Mouse (Mus musculus) adrenal gland, adult 10 weeks (tissue): Measurements from ENCODE around the gene Lztfl1. TPM values are rescaled to one million over a fixed set of nuclear protein-coding genes. Genes with fewer than 3 reads are reported as not detected.

ENCODE experiments used
- polyA plus RNA-seq: library from polyadenylated mRNA; stranded (reverse); fragments of 350-450 nt; fragmentation: Illumina TruSeq; extraction: RNeasy Lipid Tissue Mini Kit (QIAGEN cat#74804); gene quantifications from one replicate; pipeline ENCODE4 v1.2.3, GENCODE M21; 2014; ENCODE audit warnings: low read depth, low replicate concordance

The Lztfl1 gene
- polyA plus RNA-seq = 146 TPM

DNA sequence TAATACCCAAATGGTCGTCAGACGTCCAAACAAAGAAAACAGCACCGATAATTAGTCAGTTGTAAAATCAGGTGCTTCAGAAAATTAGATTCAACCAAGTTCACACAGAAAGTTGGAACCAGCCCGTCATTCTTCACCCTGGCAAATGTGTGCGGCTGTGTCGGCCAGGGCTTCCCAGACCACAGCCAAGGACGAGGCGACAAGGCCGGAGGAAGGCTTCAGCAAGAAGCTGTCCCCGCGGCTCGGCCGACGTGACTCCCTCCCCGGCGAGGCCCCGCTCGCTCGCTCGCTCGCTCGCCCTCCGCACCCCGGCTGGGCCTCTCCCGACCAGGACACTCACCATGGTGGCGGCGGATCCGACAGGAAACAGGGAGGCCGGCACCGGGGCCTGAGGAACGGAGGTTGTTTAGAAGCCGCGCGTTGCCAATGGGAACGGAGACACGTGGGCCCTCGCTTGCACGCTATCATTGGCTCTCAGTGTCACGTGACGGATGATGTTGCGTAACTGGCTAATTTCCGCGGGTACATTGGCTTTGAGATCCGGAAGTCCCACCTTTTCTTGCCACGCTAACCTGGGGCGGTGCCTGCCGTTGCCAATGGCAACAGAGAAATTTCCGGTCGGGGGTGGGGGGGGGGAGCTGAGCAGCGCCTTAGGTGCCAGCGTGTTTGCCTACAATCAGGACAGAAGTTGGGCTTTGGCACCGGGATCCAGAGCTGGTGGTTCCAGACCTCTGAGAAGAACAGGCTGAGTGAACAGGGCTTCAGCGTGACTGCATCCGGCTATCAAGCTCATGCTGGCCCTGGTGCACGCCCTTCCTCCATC, at the start of gene Lztfl1:
Gene Lztfl1, minus strand, starts transcription at position 512 of the 823 bp plus-strand sequence.

DNA sequence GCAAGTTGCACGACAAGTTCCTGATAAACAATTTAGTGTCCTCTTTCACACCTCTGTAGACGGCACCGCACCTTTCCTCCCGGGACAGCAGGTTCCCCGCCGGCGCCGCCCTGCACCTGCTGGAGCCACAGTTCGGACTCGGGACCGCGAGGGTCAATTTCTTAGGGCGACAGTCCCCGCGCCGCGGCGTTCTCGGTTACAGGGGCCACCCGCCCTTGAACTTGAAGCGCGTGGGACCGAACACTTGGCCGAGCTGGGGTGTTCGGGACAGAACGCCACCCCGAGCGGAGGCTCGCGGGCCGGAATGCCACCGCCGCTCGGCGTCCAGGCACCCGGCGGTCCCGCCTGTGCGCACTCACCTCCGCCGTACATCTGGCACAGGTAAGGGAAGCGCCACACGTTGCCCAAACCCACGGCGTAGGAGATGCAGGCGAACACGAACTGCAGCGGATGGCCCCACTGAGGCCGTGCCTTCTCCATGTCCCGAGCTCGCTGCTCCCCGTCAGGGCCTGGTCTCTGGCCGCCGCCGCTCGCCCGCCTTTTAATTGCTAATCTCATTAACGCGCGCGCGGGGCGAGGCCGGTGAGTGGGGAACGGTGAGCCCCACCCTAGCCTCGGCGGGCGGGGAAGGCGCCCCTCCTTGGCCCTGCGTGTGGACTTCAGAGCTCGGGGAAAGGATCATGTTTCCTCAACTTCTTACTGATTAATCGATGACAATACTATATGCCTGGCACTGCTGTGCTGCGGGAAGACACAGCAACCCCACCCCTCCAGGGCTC, 39.0 kb downstream of the Lztfl1 start, which contains the start of the genes Ccr9 and Slc6a20a:
Gene Ccr9, plus strand, starts transcription at position 113 of the 779 bp plus-strand sequence.
Gene Slc6a20a, minus strand, starts transcription at position 559 of the 779 bp plus-strand sequence.

Other genes with a start within 250 kb of the Lztfl1 start
- 16.2 TPM for gene Limd1, start 239.0 kb downstream of the Lztfl1 start, polyA plus RNA-seq
- gene Sacm1l, start 187.9 kb downstream of the Lztfl1 start, polyA plus RNA-seq = 292 TPM
- not detected for gene Slc6a20b, start 85.1 kb downstream of the Lztfl1 start, polyA plus RNA-seq
- 0.23 TPM for gene Ccr9, start 39.3 kb downstream of the Lztfl1 start, polyA plus RNA-seq
- gene Slc6a20a, start 38.8 kb downstream of the Lztfl1 start, polyA plus RNA-seq = not detected
- 0.29 TPM for gene Cxcr6, start 88.8 kb upstream of the Lztfl1 start, polyA plus RNA-seq
- 36.6 TPM for gene Fyco1, start 134.2 kb upstream of the Lztfl1 start, polyA plus RNA-seq
- 0.35 TPM for gene Xcr1, start 144.3 kb upstream of the Lztfl1 start, polyA plus RNA-seq